Mouse (Mus musculus) adrenal gland, postnatal 0 days (tissue): ENCODE results near the gene Hamp. TPM values are rescaled to one million over a fixed set of nuclear protein-coding genes. Genes with fewer than 3 reads are reported as not detected.

Experiments
- polyA plus RNA-seq: library from polyadenylated mRNA; unstranded; fragments of >200 nt; fragmentation: Nextera tagmentation; extraction: Ambion mirVana; gene quantifications from 2 replicates; pipeline ENCODE4 v1.2.1, GENCODE M21; 2015

The Hamp gene
- 2.9 and 4.7 TPM in 2 replicates for polyA plus RNA-seq

GRCm38 (mm10) chr7:30943909-30944635 is at the start of gene Hamp:
Gene Hamp, minus strand, starts transcription at chr7:30944032.

GRCm38 (mm10) chr7:30973501-30974289 is 29.9 kb upstream of the Hamp start, which contains the start of gene Fam187b:
Gene Fam187b, plus strand, starts transcription at chr7:30973790.

GRCm38 (mm10) chr7:30973251-30973500 is 29.3 kb upstream of the Hamp start, which contains the start of gene Lsr:
Gene Lsr, minus strand, starts transcription at chr7:30973464.

GRCm38 (mm10) chr7:30956756-30957366 is 13.0 kb upstream of the Hamp start, which contains the start of gene Usf2:
Gene Usf2, minus strand, starts transcription at chr7:30956803.

GRCm38 (mm10) chr7:30924581-30924980 is 19.3 kb downstream of the Hamp start, which contains the start of gene Hamp2:
Gene Hamp2, minus strand, starts transcription at chr7:30924681.

DNA sequence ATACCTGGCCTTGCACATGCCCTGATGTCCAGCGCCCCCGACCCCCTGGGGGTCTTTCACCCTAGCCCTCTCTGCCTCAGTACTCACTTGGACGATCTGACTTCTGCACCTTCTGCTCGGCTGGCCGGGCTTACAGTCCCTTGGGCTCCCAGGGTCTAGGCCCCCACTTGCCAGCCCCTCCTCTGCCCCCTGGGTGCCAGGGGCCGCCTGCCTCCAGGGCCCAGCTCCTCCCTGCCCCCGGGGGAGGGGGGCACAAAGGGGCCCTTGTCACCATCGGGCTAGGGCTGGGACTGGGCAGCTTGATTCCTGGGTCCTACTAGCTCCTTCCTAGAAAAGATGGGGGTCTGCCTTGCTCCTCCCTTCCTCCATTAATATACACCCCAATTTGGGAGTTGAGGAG is 29.1 kb downstream of the Hamp start, which contains the start of gene Mag:
Mag (minus strand) TSS at position 142 of the 400 bp plus-strand sequence.

Other genes with a start within 250 kb of the Hamp start
- gene 2200002J24Rik, start 245.1 kb downstream of the Hamp start, polyA plus RNA-seq: 10.8 and 14.4 TPM in 2 replicates
- 2.5 and 2.7 TPM in 2 replicates for gene Atp4a, start 231.8 kb downstream of the Hamp start, polyA plus RNA-seq
- 231 and 307 TPM in 2 replicates for gene Tmem147, start 214.5 kb downstream of the Hamp start, polyA plus RNA-seq
- gene Gapdhs, start 200.4 kb downstream of the Hamp start, polyA plus RNA-seq: 0.11 and 0.35 TPM in 2 replicates
- 16.2 and 29.7 TPM in 2 replicates for gene Sbsn, start 192.6 kb downstream of the Hamp start, polyA plus RNA-seq
- 49.0 and 57.0 TPM in 2 replicates for gene Dmkn, start 180.3 kb downstream of the Hamp start, polyA plus RNA-seq
- gene Krtdap, start 156.1 kb downstream of the Hamp start, polyA plus RNA-seq: 32.6 and 84.5 TPM in 2 replicates
- 0.25 and 0.35 TPM in 2 replicates for gene Ffar2, start 120.3 kb downstream of the Hamp start, polyA plus RNA-seq
- 2.1 and 5.5 TPM in 2 replicates for gene Ffar3, start 87.9 kb downstream of the Hamp start, polyA plus RNA-seq
- gene Ffar1, start 82.5 kb downstream of the Hamp start, polyA plus RNA-seq: not detected in 2 replicates
- gene Cd22, start 63.7 kb downstream of the Hamp start, polyA plus RNA-seq: 0.36 and 0.40 TPM in 2 replicates
- gene Mag, start 29.2 kb downstream of the Hamp start, polyA plus RNA-seq: 0.27 and 0.55 TPM in 2 replicates
- 0.50 TPM in 1 of 2 replicates, not detected in the other for gene Hamp2, start 19.4 kb downstream of the Hamp start, polyA plus RNA-seq
- 17.0 and 22.5 TPM in 2 replicates for gene Usf2, start 12.8 kb upstream of the Hamp start, polyA plus RNA-seq
- gene Lsr, start 29.4 kb upstream of the Hamp start, polyA plus RNA-seq: 6.0 and 8.3 TPM in 2 replicates
- 0.61 and 0.90 TPM in 2 replicates for gene Fam187b, start 29.8 kb upstream of the Hamp start, polyA plus RNA-seq
- 52.9 and 58.4 TPM in 2 replicates for gene Fxyd5, start 98.4 kb upstream of the Hamp start, polyA plus RNA-seq
- gene Fxyd7, start 107.4 kb upstream of the Hamp start, polyA plus RNA-seq: 13.9 and 77.9 TPM in 2 replicates
- 225 and 390 TPM in 2 replicates for gene Fxyd1, start 113.2 kb upstream of the Hamp start, polyA plus RNA-seq
- gene Lgi4, start 115.3 kb upstream of the Hamp start, polyA plus RNA-seq: 1.5 and 2.2 TPM in 2 replicates
- 3.7 and 9.1 TPM in 2 replicates for gene Fxyd3, start 132.7 kb upstream of the Hamp start, polyA plus RNA-seq
- gene Hpn, start 171.3 kb upstream of the Hamp start, polyA plus RNA-seq: 6.0 and 8.0 TPM in 2 replicates
- 4.7 and 6.2 TPM in 2 replicates for gene Scn1b, start 183.0 kb upstream of the Hamp start, polyA plus RNA-seq
- gene Gramd1a, start 211.9 kb upstream of the Hamp start, polyA plus RNA-seq: 37.2 and 38.5 TPM in 2 replicates